Mouse (Mus musculus): ENCODE results near the gene Tmem169. TPM values are rescaled to one million over a fixed set of nuclear protein-coding genes. Genes with fewer than 3 reads are reported as not detected.
A peak's percentile ranks its signal among the peaks of the same experiment; 100 is the strongest.
"Not testable (repeated sequence)": the region's sequence is repeated elsewhere in the genome, so short reads cannot be mapped to it uniquely, and the experiment has no call there.

The Tmem169 gene
- not detected for total RNA-seq (2021)
- long read RNA-seq, experiment 1: 0 reads
- long read RNA-seq, experiment 2: 0 reads

DNA sequence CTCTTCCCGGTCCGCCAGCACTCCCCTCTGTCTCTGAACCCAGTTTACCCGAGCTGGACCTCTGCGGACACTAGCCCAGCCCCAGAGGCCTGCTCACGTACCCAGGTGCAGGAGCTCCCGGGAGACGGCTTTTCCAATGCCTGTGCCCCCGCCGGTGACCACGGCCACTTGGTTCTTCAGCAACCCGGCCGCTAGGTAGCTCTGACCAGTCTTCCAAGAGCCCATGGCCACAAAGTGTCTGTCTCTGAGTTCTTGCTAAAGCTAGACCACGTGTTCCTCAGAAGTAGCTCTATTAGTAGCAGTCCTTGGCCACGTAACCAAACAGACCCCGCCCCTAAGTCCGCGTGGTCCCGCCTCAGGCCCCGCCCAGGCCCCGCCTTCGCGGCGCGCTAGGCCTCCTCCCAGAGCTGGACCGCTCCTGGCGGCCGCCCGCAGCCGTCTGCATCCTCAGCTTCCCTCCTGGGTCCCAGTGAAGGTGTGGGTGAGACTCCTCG, at the start of gene Tmem169, which contains the start of gene Pecr:
Gene Tmem169, plus strand, starts transcription at position 378 of the 494 bp plus-strand sequence.
Gene Pecr, minus strand, starts transcription at position 323 of the 494 bp plus-strand sequence.
- peak; percentile 93 to 96 for DNase-seq
- intact Hi-C loops (cut with DNase I): loop anchor here (5.0 kb wide), 1 partner anchor 42 kb away; no protein-coding TSS in a partner anchor

DNA sequence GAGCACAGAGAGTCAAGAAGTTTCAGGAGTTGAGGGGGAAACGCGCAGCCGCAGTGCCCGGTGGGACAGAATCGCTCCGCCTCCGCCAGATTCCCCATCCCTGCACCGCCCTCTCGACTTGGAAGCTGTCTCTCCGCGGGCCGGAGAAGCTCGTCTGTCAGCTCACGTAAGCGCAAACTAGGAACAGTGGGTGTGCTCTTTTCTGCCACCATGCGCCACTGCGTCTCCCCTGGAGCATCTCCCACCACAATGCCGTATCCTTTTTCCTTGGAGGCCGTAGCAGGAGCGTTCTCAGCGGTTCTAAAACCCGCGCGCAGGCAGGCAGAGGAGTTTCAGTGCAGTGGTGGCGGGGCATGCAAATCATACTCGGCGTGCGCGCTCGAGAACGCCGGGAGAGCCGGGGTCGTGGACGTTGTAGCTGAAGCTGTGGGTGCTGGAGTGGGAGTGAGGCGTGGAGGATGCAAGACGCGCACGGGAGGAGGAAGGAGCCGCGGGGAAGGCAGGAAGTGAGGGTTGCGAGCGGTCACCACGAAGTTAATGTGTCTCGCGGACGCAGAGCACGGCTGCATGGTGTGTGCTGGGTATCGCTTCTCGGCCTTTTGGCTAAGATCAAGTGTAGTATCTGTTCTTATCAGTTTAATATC, 47.7 kb upstream of the Tmem169 start:
- intact Hi-C loops (cut with DNase I): loop anchor here (10.0 kb wide), 1 partner anchor 68 kb away; the partner anchor contains the start of gene Xrcc5
- peak; percentile 75 to 79 for DNase-seq

DNA sequence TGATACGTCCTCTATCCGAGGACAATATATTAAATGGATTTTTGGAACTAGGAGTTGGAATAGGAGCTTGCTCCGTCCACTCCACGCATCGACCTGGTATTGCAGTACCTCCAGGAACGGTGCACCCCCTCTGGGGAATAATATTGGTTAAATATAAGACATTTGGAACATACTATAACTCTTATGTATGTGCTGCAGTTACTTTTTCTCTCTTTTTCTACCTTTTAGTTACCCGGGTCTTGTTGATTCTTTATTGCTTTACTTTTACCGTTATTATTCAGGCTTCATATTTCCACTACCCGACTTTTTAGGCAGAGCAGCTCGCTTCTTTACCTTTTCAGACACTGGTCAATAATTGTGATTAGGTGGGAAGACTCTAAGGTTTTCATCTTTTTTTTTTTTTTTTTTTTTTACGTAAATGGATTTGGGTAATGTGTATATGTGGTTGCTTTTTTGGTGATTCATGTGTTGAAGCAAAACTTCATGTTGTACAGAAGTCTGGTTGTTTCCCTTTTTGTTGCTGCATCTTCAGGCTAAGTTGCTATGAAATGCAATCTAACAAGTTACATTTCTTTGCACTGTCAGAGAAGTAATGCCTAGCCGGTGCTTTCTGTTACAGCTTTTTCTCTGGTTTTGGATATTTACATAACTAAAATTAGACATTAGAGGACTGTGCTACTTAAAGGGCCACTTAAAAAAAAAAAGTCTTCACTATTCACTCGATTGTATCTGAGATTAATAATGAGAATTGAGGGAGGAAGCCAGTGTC, 47.0 kb upstream of the Tmem169 start:
- DNase-seq: no peak
- intact Hi-C loops (cut with DNase I): loop anchor here (10.0 kb wide), 1 partner anchor 68 kb away; the partner anchor contains the start of gene Xrcc5

DNA sequence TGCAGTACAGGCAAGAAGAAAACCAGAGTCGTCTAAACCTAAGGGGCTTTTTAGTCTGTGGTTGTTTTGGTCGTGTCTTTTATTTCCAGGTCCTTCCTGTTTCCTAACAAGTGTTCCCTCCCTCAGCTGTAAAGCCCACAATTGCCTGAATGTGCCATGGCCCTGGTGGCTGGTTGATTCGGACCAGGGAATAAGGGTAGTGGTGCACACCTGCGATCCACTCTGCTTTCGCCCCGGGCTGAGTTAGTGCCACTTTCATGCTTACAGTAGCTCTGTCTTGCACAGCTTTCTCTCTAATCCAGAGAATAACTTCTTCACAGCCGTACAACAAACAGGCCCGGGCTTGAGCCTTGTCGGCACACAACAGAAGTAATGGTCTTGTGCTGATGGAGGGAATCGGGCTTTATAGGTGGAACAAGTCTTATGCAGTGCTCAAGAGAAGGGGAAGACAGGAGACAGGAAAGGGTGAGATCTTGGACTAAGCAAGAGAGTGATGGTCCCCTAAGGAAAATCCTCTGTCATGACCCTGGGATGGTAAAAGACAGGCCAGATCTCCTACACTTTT, 46.1 kb upstream of the Tmem169 start:
- intact Hi-C loops (cut with DNase I): loop anchor here (10.0 kb wide), 1 partner anchor 67 kb away; the partner anchor contains the start of gene Xrcc5
- no peak for DNase-seq

DNA sequence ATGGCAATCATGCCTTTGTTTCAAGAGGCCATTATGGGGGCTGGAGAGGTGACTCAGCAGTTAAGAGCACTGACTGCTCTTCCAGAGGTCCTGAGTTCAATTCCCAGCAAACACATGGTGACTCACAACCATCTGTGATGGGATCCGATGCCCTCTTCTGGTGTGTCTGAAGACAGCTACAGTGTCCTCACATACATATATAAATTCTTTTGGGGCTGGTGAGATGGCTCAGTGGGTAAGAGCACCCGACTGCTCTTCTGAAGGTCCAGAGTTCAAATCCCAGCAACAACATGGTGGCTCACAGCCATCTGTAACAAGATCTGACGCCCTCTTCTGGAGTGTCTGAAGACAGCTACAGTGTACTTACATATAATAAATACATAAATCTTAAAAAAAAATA, 45.1 kb upstream of the Tmem169 start:
- intact Hi-C loops (cut with DNase I): loop anchor here (10.0 kb wide), 1 partner anchor 66 kb away; the partner anchor contains the start of gene Xrcc5

DNA sequence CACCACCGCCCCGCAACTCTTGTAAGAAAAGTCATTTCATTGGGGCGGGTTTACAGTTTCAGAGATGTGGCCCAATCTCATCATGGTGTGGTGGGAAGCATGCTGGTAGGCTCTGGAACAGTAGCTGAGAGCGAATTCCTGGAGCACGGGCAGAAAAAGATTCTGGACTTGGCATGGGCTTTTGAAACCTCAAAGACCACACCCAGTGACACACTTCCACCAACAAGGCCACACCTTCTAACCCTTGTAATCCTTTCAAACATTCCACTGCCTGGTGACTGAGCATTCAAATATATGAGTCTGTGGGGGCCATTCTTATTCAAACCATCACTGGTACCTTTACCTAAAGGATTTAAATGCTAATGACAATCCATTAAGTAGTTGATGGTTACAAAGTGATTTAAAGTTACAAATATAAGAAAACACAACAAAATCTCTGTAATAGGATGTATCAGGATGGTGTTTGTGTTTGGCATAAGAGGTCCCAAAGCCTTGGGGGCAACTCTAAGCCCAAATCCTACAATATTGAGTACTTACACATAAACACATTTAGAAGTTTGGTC, 41.5 kb upstream of the Tmem169 start:
- no peak for DNase-seq
- intact Hi-C loops (cut with DNase I): loop anchor here (5.0 kb wide), 1 partner anchor 40 kb away; the partner anchor contains the start of genes Pecr and Tmem169

More for the DNA sequence above, 45.1 kb upstream of the Tmem169 start:
- not testable (repeated sequence) for DNase-seq

DNA sequence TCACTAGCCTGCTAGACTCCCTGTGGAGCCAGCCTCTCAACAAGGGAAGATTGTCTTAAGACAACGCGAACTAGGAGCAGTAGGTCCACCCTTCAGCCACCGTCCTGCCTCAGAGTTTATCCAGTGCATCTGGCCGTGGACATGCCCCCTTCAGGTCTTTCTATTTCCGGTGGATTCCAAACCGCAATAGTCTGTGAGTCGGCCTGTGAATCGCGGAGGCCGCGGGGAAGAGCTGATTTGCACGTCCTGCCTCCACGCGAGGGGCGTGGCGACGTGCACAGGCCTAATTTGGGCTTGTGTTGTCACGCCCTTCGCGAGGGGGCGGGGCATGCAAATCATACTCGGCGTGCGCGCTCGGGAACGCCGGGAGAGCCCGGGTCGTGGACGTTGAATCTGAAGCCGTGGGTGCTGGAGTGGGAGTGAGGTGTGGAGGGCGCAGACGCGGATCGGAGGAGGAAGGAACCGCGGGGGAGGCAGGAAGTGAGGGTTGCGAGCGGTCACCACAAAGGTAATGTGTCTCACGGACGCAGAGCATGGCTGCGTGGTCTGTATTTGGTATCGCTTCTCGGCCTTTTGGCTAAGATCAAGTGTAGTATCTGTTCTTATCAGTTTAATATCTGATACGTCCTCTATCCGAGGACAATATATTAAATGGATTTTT, 40.4 kb upstream of the Tmem169 start:
- peak; percentile 96 to 97 for DNase-seq
- intact Hi-C loops (cut with DNase I): loop anchor here (5.0 kb wide), 1 partner anchor 39 kb away; the partner anchor contains the start of genes Pecr and Tmem169

DNA sequence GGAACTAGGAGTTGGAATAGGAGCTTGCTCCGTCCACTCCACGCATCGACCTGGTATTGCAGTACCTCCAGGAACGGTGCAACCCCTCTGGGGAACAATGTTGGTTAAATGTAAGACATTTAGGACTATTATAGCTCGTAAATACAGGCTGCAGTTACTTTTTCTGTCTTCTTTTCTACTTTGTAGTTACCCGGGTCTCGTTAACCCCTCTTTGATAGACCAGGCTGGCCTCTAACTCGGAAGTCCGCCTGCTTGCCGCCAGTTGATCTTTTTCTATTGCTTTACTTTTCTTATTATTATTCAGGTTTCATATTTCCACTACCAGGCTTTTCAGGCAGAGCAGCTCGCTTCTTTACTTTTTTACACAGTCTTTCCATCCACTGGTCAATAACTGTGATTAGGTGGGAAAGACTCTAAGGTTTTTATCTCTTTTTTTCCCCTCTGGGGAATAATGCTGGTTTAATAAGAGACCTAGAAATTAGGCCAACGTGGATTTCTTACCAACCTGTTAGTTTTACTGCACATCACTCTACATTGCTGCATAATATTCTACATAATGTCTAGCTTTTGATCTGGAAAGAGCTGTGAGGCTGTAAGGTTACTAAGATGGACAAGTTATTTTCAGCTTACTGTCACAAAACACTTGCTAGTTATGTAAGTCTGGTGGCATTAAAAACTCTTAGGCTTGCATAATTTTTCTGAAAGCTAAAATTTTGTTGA, 39.7 kb upstream of the Tmem169 start:
- intact Hi-C loops (cut with DNase I): loop anchor here (5.0 kb wide), 1 partner anchor 38 kb away; the partner anchor contains the start of genes Pecr and Tmem169
- DNase-seq: no peak

DNA sequence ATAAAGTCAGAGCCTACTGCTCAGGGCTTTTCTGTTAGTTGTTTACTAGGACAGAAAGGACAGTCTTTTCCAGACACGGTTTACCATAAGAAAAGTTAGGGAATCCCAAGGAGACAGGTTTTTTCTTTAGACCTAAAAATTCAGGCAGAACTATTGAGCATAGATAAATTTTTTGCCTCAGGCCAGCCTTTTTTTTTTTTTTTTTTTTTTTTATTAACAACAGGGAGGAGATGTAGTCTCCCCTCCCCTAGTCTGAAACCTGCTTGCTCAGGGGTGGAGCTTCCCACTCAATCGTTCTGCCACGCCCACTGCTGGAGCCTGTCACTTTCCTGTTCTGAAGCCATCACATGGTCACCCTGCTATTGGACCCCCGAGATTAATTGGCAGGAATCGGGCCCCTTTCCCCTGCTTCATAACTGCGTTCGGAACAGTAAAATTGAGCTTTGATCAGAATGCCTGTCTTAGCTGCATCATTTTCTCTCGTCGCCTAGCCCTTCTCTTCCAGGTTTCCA, 35.9 kb upstream of the Tmem169 start:
- intact Hi-C loops (cut with DNase I); DNase-seq: not testable (repeated sequence)

DNA sequence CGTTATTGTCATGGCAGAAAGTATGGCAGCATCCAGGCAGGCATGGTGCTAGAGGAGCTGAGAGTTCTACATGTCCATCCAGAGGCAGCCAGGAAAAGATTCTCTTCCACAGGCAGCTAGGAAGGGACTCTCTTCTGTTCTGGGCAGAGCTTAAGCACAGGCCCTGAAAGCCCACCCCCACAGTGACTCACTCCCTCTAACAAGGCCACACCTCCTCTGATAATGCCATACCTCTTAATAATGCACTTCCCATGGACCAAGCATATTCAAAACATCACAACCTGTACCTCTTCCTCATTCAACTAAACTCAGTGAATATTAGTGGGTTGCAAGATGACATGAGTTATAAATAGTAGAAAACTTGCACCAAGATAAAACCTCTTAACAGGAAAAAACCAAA, 32.4 kb upstream of the Tmem169 start:
- intact Hi-C loops (cut with DNase I): no loop called here
- no peak for DNase-seq

DNA sequence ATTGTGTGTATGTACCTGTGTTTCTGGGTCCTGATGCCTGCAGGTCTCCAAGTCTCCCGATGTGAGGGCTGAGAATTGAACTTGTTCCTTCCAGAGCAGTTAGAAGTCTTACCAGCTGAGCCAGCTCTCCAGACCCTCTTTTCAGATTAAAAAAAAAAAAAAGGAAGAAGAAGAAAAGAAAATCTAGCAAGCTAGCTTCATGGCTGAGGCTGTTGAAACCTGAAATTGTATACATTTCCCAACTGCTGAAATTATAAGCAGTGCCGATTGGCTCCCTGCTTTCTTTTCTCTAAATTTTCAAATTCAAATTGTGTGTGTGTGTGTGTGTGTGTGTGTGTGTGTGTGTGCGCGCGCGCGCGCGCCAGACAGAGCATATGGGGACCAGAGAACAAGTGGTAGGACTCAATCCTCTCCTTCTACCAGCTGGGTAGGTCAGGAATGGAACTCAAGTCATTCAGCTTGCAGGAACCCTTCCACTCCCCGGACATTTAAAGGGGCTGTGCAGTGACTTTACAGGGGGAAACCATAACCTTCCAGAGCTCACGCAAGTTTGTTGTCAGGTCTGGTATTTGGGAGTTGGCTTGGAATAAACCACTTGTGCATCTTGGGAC, 30.2 kb upstream of the Tmem169 start:
- DNase-seq: no peak
- intact Hi-C loops (cut with DNase I): no loop called here

DNA sequence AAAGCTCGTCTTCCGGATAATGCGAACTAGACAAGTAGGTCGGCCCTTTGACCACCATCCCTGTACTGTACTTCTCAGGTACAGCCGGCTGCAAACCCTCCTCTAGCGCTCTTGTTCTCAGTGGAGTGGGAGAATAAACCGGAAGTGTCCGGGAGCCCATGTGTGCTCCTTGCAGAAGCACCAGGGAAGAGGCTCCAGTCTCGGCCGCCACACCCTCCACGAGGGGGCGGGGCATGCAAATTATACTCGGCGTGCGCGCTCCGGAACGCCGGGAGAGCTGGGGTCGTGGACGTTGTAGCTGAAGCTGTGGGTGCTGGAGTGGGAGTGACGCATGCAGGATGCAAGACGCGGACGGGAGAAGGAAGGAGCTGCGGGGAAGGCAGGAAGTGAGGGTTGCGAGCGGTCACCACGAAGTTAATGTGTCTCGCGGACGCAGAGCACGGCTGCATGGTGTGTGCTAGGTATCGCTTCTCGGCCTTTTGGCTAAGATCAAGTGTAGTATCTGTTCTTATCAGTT, 29.6 kb upstream of the Tmem169 start:
- intact Hi-C loops (cut with DNase I): no loop called here
- peak; percentile 88 to 91 for DNase-seq

DNA sequence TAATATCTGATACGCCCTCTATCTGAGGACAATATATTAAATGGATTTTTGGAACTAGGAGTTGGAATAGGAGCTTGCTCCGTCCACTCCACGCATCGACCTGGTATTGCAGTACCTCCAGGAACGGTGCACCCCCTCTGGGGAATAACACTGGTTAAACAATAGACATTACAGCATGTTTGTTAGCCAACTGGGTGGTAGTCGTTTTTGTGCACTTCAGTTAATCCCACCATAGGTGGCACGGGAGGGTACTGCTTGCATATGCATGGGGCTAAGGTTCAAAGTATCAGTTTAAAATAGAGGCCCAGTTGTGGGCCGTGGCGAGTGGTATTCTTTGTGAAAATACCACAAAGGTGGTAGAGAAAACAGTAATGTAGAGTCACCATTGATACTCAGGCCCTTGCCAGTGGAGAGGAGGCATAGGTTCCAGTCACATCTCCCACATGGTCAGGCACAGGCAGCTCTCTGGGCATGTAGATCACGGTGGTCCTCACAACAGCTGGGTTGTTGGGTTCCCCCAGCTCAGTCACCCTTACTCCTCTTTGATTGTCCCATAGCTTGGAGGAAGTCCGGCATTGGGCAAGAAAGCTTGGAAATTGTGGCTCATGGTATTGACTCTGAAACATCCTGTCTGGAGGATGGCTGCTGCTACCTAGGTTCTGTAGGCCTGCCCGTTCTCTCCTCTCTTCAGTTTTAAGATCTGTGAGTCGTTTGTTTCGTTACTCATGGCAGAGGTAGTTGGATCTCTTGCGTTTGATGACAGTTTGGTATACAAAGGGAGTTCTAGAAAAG, 28.9 kb upstream of the Tmem169 start:
- DNase-seq: peak; percentile 15 to 43
- intact Hi-C loops (cut with DNase I): no loop called here

DNA sequence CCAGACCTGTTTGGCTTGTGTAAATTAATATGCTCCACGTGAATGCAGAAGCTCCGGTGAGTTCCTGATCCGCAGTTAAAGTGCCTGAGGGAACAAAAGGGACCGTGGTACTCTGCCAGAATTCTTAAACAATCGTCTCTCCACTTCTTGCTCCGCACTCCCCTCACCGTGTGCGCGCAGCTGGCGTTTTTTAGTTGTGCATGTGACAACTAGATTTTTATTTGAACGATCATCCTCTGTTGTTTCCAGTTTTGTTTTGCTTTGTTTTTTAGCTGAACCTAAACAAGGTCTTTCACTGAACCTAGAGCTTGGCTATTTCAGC, 28.4 kb upstream of the Tmem169 start:
- DNase-seq: no peak
- intact Hi-C loops (cut with DNase I): no loop called here

DNA sequence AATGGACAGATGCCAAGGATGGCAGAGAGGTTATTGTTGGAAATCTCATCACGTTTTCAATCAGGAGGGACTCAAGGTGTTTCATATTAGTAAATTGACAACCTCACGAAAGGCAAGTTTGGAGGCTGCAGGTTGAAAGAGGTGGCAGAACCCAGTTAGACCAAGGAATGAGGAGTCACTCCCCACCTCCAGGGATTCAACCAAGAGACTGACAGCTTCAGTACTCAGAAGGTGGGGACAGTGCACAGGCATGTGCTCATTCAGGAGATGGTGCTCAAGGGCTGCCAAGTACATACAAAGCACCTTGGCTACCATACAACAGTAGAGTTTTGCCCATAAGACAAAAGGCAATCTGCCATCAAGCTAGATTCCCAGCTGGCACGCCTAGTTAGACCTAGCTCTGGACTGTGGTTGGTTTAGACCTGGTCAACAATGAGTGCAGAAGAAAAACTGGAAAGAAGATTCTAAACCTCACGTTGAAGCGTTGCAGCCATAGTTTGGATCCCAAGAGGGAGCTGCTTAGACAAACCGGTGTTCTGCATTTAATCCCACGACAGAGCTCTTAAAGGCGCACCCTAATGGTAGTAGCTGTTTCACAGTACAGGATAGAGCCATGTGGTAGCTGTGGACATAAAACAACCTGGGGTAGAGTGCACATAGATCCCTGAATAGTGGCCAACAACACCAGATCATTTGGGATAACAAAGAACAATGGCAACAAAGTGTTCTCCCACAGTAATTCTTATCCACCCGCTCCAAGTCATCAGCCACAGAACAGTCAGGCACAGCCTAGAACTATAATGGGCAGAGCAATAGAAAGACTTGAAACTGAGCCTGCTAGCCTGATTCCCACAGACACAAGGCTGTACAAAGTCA, 27.6 kb upstream of the Tmem169 start:
- DNase-seq: no peak
- intact Hi-C loops (cut with DNase I): no loop called here

DNA sequence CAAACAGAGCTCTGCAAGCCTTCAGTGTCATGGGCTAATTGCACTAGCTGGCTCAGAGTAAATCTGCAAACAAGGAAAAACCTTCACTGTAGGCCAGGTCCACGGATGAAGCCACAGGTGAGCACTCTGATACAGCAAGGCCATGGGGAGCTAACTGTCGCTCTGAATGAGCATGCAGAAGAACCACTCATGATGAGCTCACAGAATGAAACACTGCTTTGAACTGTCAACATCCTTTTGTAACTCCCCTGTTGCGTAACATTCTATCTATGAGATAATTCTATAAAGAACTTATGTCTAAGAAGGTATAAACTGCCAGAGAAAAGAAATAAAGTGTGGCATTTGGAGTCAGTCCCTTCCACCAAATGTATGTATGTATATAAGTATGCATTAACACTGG, 21.1 kb upstream of the Tmem169 start:
- no peak for DNase-seq
- intact Hi-C loops (cut with DNase I): no loop called here

DNA sequence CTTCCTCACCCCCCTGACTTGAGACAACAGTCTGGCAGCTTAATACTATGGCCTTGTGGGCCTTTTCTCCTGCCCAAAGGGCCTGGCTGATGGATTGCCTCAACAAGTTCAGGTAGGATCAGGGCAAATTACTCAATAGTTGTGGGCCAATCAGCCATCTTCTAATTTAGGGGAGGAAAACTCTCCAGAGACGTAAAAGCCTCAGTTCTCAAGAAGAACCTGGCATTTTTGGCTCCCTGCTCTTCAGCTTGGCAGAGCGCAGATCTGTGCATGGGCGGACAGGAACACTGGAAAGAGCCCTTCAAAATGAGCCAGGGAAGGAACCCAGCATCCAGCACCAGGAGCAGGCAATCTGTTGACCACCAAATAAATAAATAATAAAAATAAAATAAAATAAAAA, 6.1 kb upstream of the Tmem169 start:
- intact Hi-C loops (cut with DNase I): no loop called here
- no peak for DNase-seq

Data from heart, postnatal 14 days (tissue).